Mouse (Mus musculus): ENCODE data around the gene Supt16. TPM values are rescaled to one million over a fixed set of nuclear protein-coding genes. Genes with fewer than 3 reads are reported as not detected.

The Supt16 gene
- polyA plus RNA-seq, 1 experiment from 2014 or later = 128 TPM

DNA sequence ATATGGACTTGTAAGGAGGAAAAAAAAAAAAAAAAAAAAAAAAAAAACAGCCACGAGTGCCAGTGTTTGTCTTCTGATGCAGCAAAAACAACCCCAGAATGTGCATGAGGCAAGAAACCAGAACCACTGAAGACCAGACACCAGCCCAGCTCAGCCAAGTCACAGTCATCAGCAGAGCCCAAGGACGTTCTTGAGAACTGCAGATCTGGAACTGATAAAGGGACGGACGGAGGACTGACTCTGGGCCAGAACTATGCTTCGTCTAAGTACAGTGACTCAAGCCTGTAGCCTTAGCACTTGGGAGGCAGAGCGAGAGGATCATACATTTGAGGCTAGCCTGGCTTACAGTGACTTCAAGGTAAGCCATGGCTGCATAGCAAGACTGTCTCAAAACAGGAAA is 36.3 kb downstream of the Supt16 start:
- ATAC-seq (ENCODE audit: low FRiP score) = no peak
- H3K27ac ChIP-seq (ENCODE audit: low read depth, low read length) = no peak overlapping the region
- peaks cover 7% of the 10 kb centered on the region; the same call in 1 of the 2 replicates for H3K36me3 ChIP-seq (ENCODE audit: control insufficient read depth, insufficient read depth, low read length)
- 90% methylated on average over 6 of the region's 6 CpGs for WGBS
- no peak overlapping the region for H3K4me2 ChIP-seq (replicated peaks; ENCODE audit: low read depth, low read length)
- no peaks in the 10 kb centered on the region for H3K9me3 ChIP-seq (ENCODE audit: control insufficient read depth, low read length)
- no peak overlapping the region for H3K4me3 ChIP-seq (ENCODE audit: low read depth, low read length)
- no peak for DNase-seq (ENCODE audit: low spot score)
- no peaks in the 10 kb centered on the region for H3K4me1 ChIP-seq (replicated peaks; ENCODE audit: control insufficient read depth, insufficient read depth, low read length)
- no peaks in the 10 kb centered on the region for H3K27me3 ChIP-seq (ENCODE audit: control insufficient read depth, insufficient read depth, low read length)
- no peak overlapping the region for H3K9ac ChIP-seq (ENCODE audit: low read depth, low read length)

DNA sequence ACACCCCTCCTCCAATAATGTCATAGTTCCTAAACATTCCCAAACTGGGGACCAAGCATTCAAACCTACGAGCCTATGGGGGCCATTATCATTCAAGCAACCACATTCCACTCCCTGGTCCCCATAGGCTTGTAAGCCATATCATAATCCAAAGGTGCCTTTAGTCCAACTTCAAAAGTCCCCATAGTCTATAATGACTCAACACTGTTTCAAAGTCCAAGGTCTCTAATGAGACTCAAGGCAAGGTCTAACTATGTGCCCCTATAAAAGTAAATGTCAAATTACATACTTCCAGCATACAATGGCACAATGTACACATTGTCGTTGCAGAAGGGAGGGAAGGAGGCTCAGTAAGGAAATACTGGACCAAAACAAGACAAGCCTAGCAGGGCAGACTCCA is 42.2 kb downstream of the Supt16 start:
- whole genome bisulfite sequencing = 87% methylated on average over 2 of the region's 2 CpGs
- H3K4me2 ChIP-seq (replicated peaks; ENCODE audit: low read depth, low read length) = no peak overlapping the region
- no peaks in the 10 kb centered on the region; the same call in 1 of the 2 replicates for H3K36me3 ChIP-seq (ENCODE audit: control insufficient read depth, insufficient read depth, low read length)
- no peaks in the 10 kb centered on the region for H3K27me3 ChIP-seq (ENCODE audit: control insufficient read depth, insufficient read depth, low read length)
- ATAC-seq (ENCODE audit: low FRiP score) = no peak
- H3K9ac ChIP-seq (ENCODE audit: low read depth, low read length) = no peak overlapping the region
- H3K9me3 ChIP-seq (ENCODE audit: control insufficient read depth, low read length) = no peaks in the 10 kb centered on the region
- no peaks in the 10 kb centered on the region for H3K4me1 ChIP-seq (replicated peaks; ENCODE audit: control insufficient read depth, insufficient read depth, low read length)
- no peak overlapping the region for H3K4me3 ChIP-seq (ENCODE audit: low read depth, low read length)
- no peak for DNase-seq (ENCODE audit: low spot score)
- no peak overlapping the region for H3K27ac ChIP-seq (ENCODE audit: low read depth, low read length)

DNA sequence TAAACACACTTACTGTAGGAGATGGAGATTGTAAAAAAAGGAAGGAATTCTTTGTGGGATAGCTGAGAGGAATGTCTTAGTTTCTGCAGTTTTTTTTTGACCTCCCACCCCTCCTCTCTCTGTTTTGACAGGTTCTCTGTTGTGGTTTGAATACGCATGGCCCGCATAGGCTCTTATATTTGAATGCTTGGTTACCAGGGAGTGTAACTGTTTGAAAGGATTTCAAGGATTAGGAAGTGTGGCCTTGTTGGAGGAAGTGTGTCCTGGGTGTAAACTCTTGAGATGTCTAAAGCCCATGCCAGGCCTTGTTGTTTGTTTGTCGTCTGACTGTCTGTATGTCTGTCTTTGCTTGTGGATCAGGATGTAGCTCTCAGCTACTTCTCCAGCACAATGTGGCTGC is 44.6 kb downstream of the Supt16 start:
- H3K4me2 ChIP-seq (replicated peaks; ENCODE audit: low read depth, low read length) = no peak overlapping the region
- H3K9ac ChIP-seq (ENCODE audit: low read depth, low read length) = no peak overlapping the region
- no peaks in the 10 kb centered on the region for H3K9me3 ChIP-seq (ENCODE audit: control insufficient read depth, low read length)
- no peaks in the 10 kb centered on the region for H3K36me3 ChIP-seq (ENCODE audit: control insufficient read depth, insufficient read depth, low read length)
- H3K4me3 ChIP-seq (ENCODE audit: low read depth, low read length) = no peak overlapping the region
- 42% methylated on average over 3 of the region's 3 CpGs for whole genome bisulfite sequencing
- no peaks in the 10 kb centered on the region for H3K4me1 ChIP-seq (replicated peaks; ENCODE audit: control insufficient read depth, insufficient read depth, low read length)
- ATAC-seq (ENCODE audit: low FRiP score) (no peak), DNase-seq (ENCODE audit: low spot score) (no peak)
- H3K27ac ChIP-seq (ENCODE audit: low read depth, low read length) = no peak overlapping the region
- no peaks in the 10 kb centered on the region for H3K27me3 ChIP-seq (ENCODE audit: control insufficient read depth, insufficient read depth, low read length)

DNA sequence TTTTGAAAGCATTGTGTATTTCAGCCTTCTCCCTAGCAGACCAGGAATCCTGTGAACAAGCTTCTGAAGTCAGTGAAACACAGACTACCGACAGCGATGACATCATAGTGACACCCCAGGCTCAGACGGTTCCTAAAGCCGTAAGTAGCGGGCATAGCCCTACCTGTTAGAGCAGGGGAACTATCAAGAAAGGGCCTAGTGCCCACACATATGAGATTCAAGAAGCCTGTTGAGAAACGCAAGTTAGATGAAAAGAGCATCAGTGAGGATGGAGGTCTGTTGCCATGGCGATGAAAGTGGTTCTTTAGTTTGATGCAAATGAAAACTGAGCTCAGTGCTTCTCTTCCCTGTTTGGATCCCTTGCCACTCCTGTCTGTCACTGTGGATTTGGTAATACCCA is 45.0 kb downstream of the Supt16 start:
- Histone ChIP-seq H3K27me3 (ENCODE audit: control insufficient read depth, insufficient read depth, low read length) (no peaks in the 10 kb centered on the region), H3K4me2 (replicated peaks; ENCODE audit: low read depth, low read length) (no peak overlapping the region), H3K4me3 (ENCODE audit: low read depth, low read length) (no peak overlapping the region), H3K4me1 (replicated peaks; ENCODE audit: control insufficient read depth, insufficient read depth, low read length) (no peaks in the 10 kb centered on the region), H3K27ac (ENCODE audit: low read depth, low read length) (no peak overlapping the region), H3K36me3 (ENCODE audit: control insufficient read depth, insufficient read depth, low read length) (no peaks in the 10 kb centered on the region), H3K9me3 (ENCODE audit: control insufficient read depth, low read length) (no peaks in the 10 kb centered on the region), H3K9ac (ENCODE audit: low read depth, low read length) (no peak overlapping the region)
- no peak for ATAC-seq (ENCODE audit: low FRiP score)
- peak; percentile 43 for DNase-seq (ENCODE audit: low spot score)
- WGBS = 33% methylated on average over 7 of the region's 7 CpGs

DNA sequence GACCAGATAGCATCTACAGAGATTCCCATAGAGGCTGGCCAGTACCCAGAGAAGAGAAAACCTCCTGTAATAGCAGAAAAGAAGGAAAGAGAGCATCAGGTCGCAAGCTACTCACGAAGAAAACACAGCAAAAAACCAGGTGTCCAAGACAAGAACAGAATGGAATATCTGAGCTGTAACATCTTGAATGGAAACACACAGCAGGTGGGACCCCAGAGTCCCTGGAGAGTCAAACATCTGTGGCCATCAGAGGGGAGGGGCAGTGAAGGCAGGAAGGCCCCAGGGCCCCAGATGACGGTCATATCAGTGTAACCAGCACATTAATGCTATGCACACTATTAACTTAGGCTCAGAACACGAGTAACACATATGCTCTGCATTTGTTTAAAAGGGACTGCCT is 47.3 kb downstream of the Supt16 start:
- H3K9ac ChIP-seq (ENCODE audit: low read depth, low read length) = no peak overlapping the region
- H3K4me2 ChIP-seq (replicated peaks; ENCODE audit: low read depth, low read length) = no peak overlapping the region
- DNase-seq (ENCODE audit: low spot score) (no peak), ATAC-seq (ENCODE audit: low FRiP score) (no peak)
- no peaks in the 10 kb centered on the region for H3K4me1 ChIP-seq (replicated peaks; ENCODE audit: control insufficient read depth, insufficient read depth, low read length)
- H3K36me3 ChIP-seq (ENCODE audit: control insufficient read depth, insufficient read depth, low read length) = no peaks in the 10 kb centered on the region
- H3K27ac ChIP-seq (ENCODE audit: low read depth, low read length) = no peak overlapping the region
- H3K27me3 ChIP-seq (ENCODE audit: control insufficient read depth, insufficient read depth, low read length) = no peaks in the 10 kb centered on the region
- 68% methylated on average over 4 of the region's 4 CpGs for WGBS
- no peak overlapping the region for H3K4me3 ChIP-seq (ENCODE audit: low read depth, low read length)
- H3K9me3 ChIP-seq (ENCODE audit: control insufficient read depth, low read length) = no peaks in the 10 kb centered on the region

DNA sequence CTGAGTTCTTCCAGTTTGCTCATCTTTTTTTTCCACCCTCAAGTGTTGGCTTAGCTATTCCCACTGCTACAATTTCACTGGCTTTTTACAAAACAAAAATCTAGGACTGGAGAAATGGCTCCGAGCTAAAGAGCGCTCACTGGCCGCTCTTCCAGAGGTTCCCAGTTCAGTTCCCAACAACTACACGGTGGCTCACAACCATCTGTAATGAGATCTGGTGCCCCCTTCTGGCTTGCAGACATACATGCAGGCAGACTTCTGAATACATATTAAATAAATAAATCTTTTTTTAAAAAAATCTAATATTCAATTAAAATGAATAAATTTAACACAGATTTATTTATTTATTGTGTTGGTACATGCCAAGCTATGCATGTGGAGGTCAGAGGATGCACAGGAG is 50.7 kb downstream of the Supt16 start:
- H3K4me2 ChIP-seq (replicated peaks; ENCODE audit: low read depth, low read length) = no peak overlapping the region
- DNase-seq (ENCODE audit: low spot score) (peak; percentile 31), ATAC-seq (ENCODE audit: low FRiP score) (no peak)
- H3K36me3 ChIP-seq (ENCODE audit: control insufficient read depth, insufficient read depth, low read length) = no peaks in the 10 kb centered on the region
- H3K4me1 ChIP-seq (replicated peaks; ENCODE audit: control insufficient read depth, insufficient read depth, low read length) = no peaks in the 10 kb centered on the region
- 66% methylated on average over 4 of the region's 4 CpGs for WGBS
- no peak overlapping the region for H3K9ac ChIP-seq (ENCODE audit: low read depth, low read length)
- H3K9me3 ChIP-seq (ENCODE audit: control insufficient read depth, low read length) = no peaks in the 10 kb centered on the region
- H3K27me3 ChIP-seq (ENCODE audit: control insufficient read depth, insufficient read depth, low read length) = no peaks in the 10 kb centered on the region
- H3K4me3 ChIP-seq (ENCODE audit: low read depth, low read length) = no peak overlapping the region
- no peak overlapping the region for H3K27ac ChIP-seq (ENCODE audit: low read depth, low read length)

DNA sequence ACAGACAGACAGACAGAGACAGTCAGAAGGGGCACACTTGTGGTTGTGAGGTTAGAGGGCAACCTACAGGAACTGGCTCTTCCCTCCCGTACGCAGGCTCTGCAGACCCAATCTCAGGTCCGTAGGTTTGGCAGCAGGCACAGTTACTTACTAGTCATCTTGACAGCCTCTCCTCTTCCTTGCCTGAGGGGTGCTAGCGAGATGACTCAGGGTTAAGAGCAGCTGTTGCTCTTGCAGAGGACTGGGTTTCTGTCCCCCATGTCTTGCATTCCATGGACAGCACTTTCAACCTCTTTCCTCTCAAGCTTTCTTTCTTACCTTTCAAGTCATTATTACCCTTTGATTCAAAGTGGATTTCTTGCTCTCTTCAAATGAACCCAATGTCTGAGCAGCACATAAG is 53.1 kb downstream of the Supt16 start:
- Histone ChIP-seq H3K27me3 (ENCODE audit: control insufficient read depth, insufficient read depth, low read length) (no peaks in the 10 kb centered on the region), H3K9ac (ENCODE audit: low read depth, low read length) (no peak overlapping the region), H3K27ac (ENCODE audit: low read depth, low read length) (no peak overlapping the region), H3K4me3 (ENCODE audit: low read depth, low read length) (no peak overlapping the region), H3K4me2 (replicated peaks; ENCODE audit: low read depth, low read length) (no peak overlapping the region), H3K9me3 (ENCODE audit: control insufficient read depth, low read length) (no peaks in the 10 kb centered on the region), H3K36me3 (ENCODE audit: control insufficient read depth, insufficient read depth, low read length) (no peaks in the 10 kb centered on the region), H3K4me1 (replicated peaks; ENCODE audit: control insufficient read depth, insufficient read depth, low read length) (no peaks in the 10 kb centered on the region)
- DNase-seq (ENCODE audit: low spot score) = no peak
- ATAC-seq (ENCODE audit: low FRiP score) = no peak
- 79% methylated on average over 4 of the region's 4 CpGs for WGBS

DNA sequence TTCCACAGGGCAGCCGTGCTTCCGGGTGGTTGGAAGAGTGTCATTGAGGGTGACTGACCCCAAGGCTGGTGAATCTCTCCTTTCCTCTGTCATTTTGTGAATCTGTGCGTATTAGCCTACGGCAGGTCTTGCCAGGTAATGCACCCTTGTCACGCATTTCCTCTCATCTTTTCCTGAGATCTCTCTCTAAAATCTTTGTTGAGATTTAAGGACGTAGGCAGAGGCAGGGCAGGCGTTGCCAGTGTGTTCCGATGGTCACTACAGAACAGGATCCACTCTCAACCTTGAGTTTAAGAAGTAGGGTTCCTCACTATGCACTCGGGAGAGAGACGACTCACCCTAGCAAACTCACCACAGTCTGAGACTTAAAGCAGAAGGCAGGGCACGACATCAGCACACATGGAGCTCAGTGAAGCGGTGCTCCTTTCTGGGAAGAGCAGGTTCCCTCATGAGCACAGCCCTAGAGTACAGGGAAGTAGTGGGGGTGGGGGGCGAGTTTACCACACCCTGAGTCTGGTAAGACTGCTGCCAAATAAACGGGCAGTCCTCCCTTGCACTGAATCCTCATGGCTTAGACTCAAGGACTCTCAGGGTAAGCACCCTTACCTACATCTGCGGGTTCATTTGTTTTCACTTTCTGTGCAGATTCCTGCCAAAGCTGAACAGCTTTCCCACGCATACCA is 55.6 kb downstream of the Supt16 start:
- H3K9me3 ChIP-seq (ENCODE audit: control insufficient read depth, low read length) = no peaks in the 10 kb centered on the region
- DNase-seq (ENCODE audit: low spot score) (no peak), ATAC-seq (ENCODE audit: low FRiP score) (no peak)
- no peaks in the 10 kb centered on the region for H3K27me3 ChIP-seq (ENCODE audit: control insufficient read depth, insufficient read depth, low read length)
- no peak overlapping the region for H3K27ac ChIP-seq (ENCODE audit: low read depth, low read length)
- H3K4me1 ChIP-seq (replicated peaks; ENCODE audit: control insufficient read depth, insufficient read depth, low read length) = no peaks in the 10 kb centered on the region
- WGBS = 74% methylated on average over 16 of the region's 16 CpGs
- no peak overlapping the region for H3K4me2 ChIP-seq (replicated peaks; ENCODE audit: low read depth, low read length)
- H3K4me3 ChIP-seq (ENCODE audit: low read depth, low read length) = no peak overlapping the region
- H3K9ac ChIP-seq (ENCODE audit: low read depth, low read length) = no peak overlapping the region
- H3K36me3 ChIP-seq (ENCODE audit: control insufficient read depth, insufficient read depth, low read length) = no peaks in the 10 kb centered on the region

DNA sequence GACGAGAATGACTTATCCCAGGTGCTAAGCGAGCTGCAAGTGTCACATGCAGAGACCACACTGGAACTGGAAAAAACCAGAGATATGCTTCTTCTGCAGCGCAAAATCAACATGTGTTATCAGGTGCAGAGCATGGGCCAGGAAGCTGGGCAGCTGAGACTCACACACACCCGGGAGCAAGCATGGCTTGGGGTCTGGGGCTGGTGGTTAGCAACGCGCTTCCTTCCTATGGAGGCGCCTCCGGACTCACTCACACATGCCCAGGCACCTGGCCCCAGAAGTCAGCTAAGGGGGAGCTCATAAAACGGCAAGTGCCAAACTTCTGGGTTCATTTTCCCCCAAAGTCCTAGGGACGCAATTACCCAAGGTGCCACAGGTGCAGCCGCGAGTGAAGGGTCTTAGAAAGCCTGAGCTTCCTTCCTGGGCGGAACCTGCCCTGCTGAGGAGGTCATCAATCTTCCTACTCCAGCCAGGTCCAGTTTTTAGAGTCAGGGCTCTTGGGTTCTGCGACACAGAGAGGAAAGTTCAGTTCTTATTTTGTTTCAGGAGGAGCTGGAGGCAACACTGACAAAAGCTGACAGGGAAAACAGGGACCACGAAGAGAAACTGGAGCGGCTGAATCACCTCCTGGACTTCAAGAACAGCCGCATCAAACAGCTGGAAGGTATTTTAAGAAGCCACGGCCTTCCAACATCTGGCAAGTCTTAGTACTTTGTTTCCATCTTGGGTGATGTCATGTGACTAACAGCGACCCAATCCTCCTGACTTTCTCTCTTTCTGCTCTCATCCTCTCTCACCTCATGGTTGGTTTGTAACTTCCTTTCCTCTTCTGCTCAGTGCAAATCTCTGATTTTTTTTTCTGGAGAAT is 56.4 kb downstream of the Supt16 start:
- Histone ChIP-seq H3K4me1 (replicated peaks; ENCODE audit: control insufficient read depth, insufficient read depth, low read length) (no peaks in the 10 kb centered on the region), H3K4me2 (replicated peaks; ENCODE audit: low read depth, low read length) (no peak overlapping the region), H3K9ac (ENCODE audit: low read depth, low read length) (no peak overlapping the region), H3K27me3 (ENCODE audit: control insufficient read depth, insufficient read depth, low read length) (no peaks in the 10 kb centered on the region), H3K9me3 (ENCODE audit: control insufficient read depth, low read length) (no peaks in the 10 kb centered on the region), H3K36me3 (ENCODE audit: control insufficient read depth, insufficient read depth, low read length) (no peaks in the 10 kb centered on the region), H3K27ac (ENCODE audit: low read depth, low read length) (no peak overlapping the region), H3K4me3 (ENCODE audit: low read depth, low read length) (no peak overlapping the region)
- ATAC-seq (ENCODE audit: low FRiP score) (no peak), DNase-seq (ENCODE audit: low spot score) (no peak)
- WGBS = 58% methylated on average over 19 of the region's 19 CpGs

Measured in hindbrain, embryonic 11.5 days (tissue).